Mouse (Mus musculus) CD4-positive, CD25-positive, alpha-beta regulatory T cell, adult 4 months (primary cell): ENCODE measurements around the gene Car10. TPM values are rescaled to one million over a fixed set of nuclear protein-coding genes. Genes with fewer than 3 reads are reported as not detected.

ENCODE experiments used
- ATAC-seq: one replicate; pipeline ENCODE4 v1.8.0; 2017
- polyA plus RNA-seq, 2 experiments: library from polyadenylated mRNA; unstranded; fragments of 100-300 nt; shearing (Covaris generic); gene quantifications; one replicate each; pipeline ENCODE4 v1.2.1; 2017

Car10 gene
- polyA plus RNA-seq: not detected

GRCm38 (mm10) chr11:93097941-93098828 lies at the start of gene Car10:
Car10 (plus strand) TSS chr11:93098028.
- ATAC-seq: no peak

GRCm38 (mm10) chr11:93065021-93065420 lies 32.8 kb upstream of the Car10 start:
- no peak for ATAC-seq

- no peak for ATAC-seq
Measured at GRCm38 (mm10) chr11:93065656-93066181, 32.1 kb upstream of the Car10 start.

- ATAC-seq: no peak
Measured at GRCm38 (mm10) chr11:93095588-93095987, 2.2 kb upstream of the Car10 start.

- no peak for ATAC-seq
Measured at GRCm38 (mm10) chr11:93097001-93097400, 827 bp upstream of the Car10 start.

GRCm38 (mm10) chr11:93097431-93097851 lies 387 bp upstream of the Car10 start:
- no peak for ATAC-seq

- no peak for ATAC-seq
Measured at GRCm38 (mm10) chr11:93098933-93099381, 1.1 kb downstream of the Car10 start.

GRCm38 (mm10) chr11:93099431-93100370 lies 1.9 kb downstream of the Car10 start:
- ATAC-seq: no peak

GRCm38 (mm10) chr11:93100606-93101005 lies 2.8 kb downstream of the Car10 start:
- ATAC-seq: no peak

- no peak for ATAC-seq
Measured at GRCm38 (mm10) chr11:93101106-93101505, 3.3 kb downstream of the Car10 start.

- ATAC-seq: no peak
Measured at GRCm38 (mm10) chr11:93102321-93102720, 4.5 kb downstream of the Car10 start.

- no peak for ATAC-seq
Measured at GRCm38 (mm10) chr11:93103101-93103815, 5.4 kb downstream of the Car10 start.

- no peak for ATAC-seq
Measured at GRCm38 (mm10) chr11:93109451-93109850, 11.6 kb downstream of the Car10 start.

- ATAC-seq: no peak
Measured at GRCm38 (mm10) chr11:93120766-93121415, 23.1 kb downstream of the Car10 start.

GRCm38 (mm10) chr11:93123691-93124090 lies 25.9 kb downstream of the Car10 start:
- no peak for ATAC-seq

GRCm38 (mm10) chr11:93126466-93126865 lies 28.6 kb downstream of the Car10 start:
- ATAC-seq: no peak

GRCm38 (mm10) chr11:93128481-93128880 lies 30.7 kb downstream of the Car10 start:
- no peak for ATAC-seq

- ATAC-seq: no peak
Measured at GRCm38 (mm10) chr11:93137841-93138240, 40.0 kb downstream of the Car10 start.

GRCm38 (mm10) chr11:93141727-93142126 lies 43.9 kb downstream of the Car10 start:
- ATAC-seq: no peak

GRCm38 (mm10) chr11:93144544-93144943 lies 46.7 kb downstream of the Car10 start:
- no peak for ATAC-seq

GRCm38 (mm10) chr11:93154910-93155309 lies 57.1 kb downstream of the Car10 start:
- no peak for ATAC-seq

- no peak for ATAC-seq
Measured at GRCm38 (mm10) chr11:93172430-93172829, 74.6 kb downstream of the Car10 start.
